Mouse (Mus musculus) megakaryocyte-erythroid progenitor cell, adult 5-6 weeks (primary cell): ENCODE measurements around the gene Tmem200b. TPM values are rescaled to one million over a fixed set of nuclear protein-coding genes. Genes with fewer than 3 reads are reported as not detected.

Experiments used
- ATAC-seq: replicated peaks from 2 replicates; pipeline ENCODE4 v1.8.0; 2016; ENCODE audit warnings: mild to moderate bottlenecking, inconsistent platforms; ENCODE audit not compliant: severe bottlenecking, poor library complexity, low FRiP score, low TSS enrichment
- total RNA-seq, 2 experiments: library from RNA; stranded (forward) in 1 of 2; stranded (reverse) in 1 of 2; fragments of 200-1000, 215-1000 nt in 1 of 2; fragments of >200 nt in 1 of 2; fragmentation: Nextera tagmentation in 1 of 2; gene quantifications; 2 replicates each; pipeline ENCODE4 v1.2.3; 2014 to 2017

Gene Tmem200b
- total RNA-seq (2014; fragmentation: Nextera tagmentation), result not detected in 2 replicates
- total RNA-seq (2017), result 0.80 TPM in 1 of 2 replicates, not detected in the other

- ATAC-seq, result no peak
Measured at GRCm38 (mm10) chr4:131921461-131922346, at the start of gene Tmem200b. Gene Tmem200b (plus strand): TSS chr4:131921771.

DNA sequence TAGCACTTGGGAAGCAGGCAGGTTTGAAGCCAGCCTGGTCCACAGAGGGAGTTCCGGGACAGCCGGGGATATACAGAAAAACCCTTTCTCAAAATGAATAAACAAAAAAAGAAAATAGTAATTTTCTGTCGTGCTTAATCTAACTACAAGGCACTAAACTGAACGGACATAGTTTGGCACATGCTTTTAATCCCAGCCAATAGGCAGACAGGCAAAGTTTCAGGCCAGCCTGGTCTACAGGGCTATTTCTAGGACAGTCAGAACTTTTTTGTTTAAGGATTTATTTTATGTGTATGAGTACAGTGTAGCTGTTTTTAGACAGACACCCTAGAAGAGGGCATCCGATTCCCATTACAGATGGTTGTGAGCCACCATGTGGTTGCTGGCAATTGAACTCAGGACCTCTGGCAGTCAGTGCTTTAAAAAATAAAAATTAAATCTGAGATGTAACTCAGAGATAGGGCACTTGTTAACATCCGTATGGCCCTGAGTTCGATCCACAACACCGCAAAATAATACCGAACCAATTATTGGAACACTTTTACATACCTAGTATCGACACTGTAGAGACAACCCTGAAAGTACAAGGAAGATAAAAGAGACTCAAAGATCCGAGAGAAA, 48.8 kb upstream of the Tmem200b start:
- ATAC-seq, result no peak

- ATAC-seq, result peak; percentile 93
Measured at GRCm38 (mm10) chr4:131873293-131874168, 48.0 kb upstream of the Tmem200b start, which contains the start of gene Srsf4. Gene Srsf4 (plus strand): TSS chr4:131873617.

DNA sequence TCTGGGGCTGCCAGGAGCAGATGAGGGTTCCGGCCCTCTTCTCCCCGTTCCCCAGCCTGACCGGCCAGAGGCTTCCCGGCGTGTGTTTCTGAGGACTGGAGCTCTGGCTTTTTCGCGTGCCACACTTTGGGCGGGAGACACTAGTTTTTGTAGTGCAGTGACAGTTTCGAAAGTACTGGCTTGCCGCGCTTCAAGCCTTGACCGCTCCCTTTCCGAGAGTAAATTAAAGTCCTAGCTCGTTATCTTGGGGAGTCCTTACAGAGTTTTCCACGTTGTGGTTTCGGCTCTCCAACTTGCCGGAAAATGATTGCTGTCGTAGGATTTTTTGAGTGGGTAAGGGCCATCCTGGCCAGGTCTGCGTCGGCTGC, 47.4 kb upstream of the Tmem200b start:
- ATAC-seq, result peak; percentile 27

- ATAC-seq, result no peak
Measured at GRCm38 (mm10) chr4:131874567-131874966, 47.0 kb upstream of the Tmem200b start.

DNA sequence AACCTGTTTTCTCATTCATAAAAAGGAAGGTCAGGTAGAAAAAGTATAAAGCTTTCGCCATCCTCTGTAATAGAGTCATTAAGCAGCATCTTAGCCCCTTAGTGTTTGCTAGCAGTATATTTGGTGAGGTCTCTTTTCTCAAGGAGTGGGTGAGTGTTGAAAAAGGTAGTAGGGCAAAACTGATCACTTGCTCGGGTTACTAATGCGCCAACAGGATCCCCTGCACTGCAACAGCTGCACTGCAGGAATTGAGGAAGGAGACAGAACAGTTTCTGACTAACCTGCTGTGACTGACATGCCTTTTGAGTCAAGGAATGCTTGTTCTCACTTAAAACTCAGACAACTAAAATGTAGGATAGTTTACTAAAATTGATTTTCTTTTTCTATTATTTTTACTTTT, 46.3 kb upstream of the Tmem200b start:
- no peak for ATAC-seq

- no peak for ATAC-seq
Measured at GRCm38 (mm10) chr4:131876836-131877235, 44.7 kb upstream of the Tmem200b start.

- ATAC-seq, result no peak
Measured at GRCm38 (mm10) chr4:131879692-131880091, 41.9 kb upstream of the Tmem200b start.

- ATAC-seq, result no peak
Measured at GRCm38 (mm10) chr4:131881306-131881705, 40.3 kb upstream of the Tmem200b start.

GRCm38 (mm10) chr4:131883571-131883970, 38.0 kb upstream of the Tmem200b start:
- ATAC-seq, result no peak

DNA sequence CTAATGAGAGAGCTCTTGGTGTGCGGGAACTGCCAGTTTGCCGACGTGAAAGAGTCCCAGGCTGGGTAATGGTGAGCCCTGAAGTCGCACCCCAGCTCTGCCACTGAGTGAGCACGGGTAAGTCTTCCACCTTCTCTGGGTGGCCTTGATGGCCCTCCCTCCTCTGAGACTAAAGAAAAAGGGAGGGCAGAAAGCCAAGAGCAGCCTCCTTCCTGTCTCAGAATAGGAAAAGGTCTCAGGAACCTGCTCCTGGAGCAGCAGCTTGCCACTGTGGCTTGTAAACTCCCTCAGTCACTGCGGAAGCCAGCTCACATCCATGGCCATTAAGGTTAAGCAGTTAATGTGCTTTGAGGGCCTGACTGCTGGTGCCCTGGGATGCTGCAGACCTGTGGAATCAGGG, 36.2 kb upstream of the Tmem200b start:
- ATAC-seq, result no peak

DNA sequence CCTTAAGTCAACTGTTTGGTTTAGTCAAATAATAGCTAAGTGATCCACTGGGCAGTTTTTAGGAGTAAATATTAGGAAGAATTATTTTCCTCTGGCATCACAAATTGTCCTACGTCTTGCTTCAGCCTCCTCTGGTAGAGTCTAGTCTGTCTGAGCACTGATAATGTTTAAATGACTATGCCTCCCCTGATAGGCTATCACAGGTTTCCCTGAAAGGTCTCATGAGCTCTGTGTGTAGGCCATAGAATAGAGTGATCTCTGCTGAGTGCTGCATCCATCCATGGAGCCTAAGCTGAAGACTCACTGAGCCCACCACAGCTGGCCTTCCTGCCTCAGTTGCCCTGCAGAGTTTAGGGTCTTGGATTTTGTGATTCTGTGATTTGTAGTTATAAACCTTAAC, 33.0 kb upstream of the Tmem200b start:
- peak; percentile 84 for ATAC-seq

DNA sequence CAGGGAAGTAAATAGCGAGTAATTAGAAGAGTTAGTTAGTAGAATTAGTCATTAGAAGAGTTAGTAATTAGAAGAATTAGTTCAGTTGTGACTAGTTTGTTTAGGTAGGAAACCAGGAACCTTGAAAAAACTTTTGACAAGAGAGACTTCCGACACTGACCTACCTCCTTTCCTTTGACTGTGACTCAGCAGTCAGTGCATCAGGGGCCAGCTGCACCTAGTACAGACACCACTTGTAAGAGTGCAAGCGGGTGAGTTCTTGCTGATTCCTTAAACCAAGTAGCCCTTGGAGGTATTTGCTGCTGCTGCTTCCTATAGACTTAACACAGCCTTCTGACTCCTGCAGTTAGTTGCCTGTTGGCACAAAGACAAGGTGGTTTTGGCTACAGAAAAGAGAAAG, 30.9 kb upstream of the Tmem200b start:
- ATAC-seq, result no peak

DNA sequence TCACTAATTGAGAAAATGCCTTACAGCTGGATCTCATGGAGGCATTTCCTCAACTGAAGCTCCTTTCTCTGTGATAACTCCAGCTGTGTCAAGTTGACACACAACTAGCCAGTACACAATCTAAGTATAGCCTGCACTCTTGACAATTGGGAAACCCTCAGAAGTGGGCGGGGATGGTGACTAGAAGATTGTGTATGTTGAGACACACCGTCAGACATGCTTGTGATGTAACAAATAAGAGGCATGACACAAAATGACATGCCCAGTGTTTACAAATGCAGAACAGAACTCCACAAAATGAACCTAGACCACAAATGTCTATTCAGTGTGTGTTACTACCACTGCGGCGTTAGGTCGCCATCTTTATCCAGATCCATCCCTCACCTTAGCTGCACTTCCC, 24.5 kb upstream of the Tmem200b start:
- no peak for ATAC-seq

- ATAC-seq, result no peak
Measured at GRCm38 (mm10) chr4:131897787-131898186, 23.8 kb upstream of the Tmem200b start.

- no peak for ATAC-seq
Measured at GRCm38 (mm10) chr4:131898503-131899179, 22.9 kb upstream of the Tmem200b start.

DNA sequence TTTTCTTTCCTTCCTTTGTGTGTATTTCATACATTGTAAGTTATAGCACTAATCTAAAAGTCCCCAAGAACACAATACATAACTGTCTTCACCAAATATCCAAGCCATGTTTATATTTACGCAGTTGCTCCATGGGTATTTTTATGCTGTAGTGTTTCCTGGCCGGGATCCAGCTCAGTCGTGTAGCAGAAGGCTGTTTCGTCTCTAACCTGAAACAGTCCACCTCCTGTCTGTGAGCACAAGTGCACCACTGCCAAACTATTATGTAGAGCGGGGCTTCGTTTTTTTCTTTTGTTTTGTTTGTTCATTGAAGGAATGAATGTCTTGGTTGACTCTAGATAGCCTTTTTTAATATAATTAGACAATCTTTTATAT, 22.4 kb upstream of the Tmem200b start:
- ATAC-seq, result no peak

- ATAC-seq, result no peak
Measured at GRCm38 (mm10) chr4:131901090-131901489, 20.5 kb upstream of the Tmem200b start.

GRCm38 (mm10) chr4:131904478-131904877, 17.1 kb upstream of the Tmem200b start:
- ATAC-seq, result peak; percentile 69; the same call in 1 of the 2 replicates
